Mouse (Mus musculus) urinary bladder, postnatal 0 days (tissue): ENCODE measurements around the gene Stx7. TPM values are rescaled to one million over a fixed set of nuclear protein-coding genes. Genes with fewer than 3 reads are reported as not detected.

Source experiments
- polyA plus RNA-seq: library from polyadenylated mRNA; unstranded; fragments of >200 nt; fragmentation: Nextera tagmentation; extraction: Ambion mirVana; gene quantifications from 2 replicates; pipeline ENCODE4 v1.2.1, GENCODE M21; 2015

Stx7 gene
- polyA plus RNA-seq = 74.7 and 89.6 TPM in 2 replicates

DNA sequence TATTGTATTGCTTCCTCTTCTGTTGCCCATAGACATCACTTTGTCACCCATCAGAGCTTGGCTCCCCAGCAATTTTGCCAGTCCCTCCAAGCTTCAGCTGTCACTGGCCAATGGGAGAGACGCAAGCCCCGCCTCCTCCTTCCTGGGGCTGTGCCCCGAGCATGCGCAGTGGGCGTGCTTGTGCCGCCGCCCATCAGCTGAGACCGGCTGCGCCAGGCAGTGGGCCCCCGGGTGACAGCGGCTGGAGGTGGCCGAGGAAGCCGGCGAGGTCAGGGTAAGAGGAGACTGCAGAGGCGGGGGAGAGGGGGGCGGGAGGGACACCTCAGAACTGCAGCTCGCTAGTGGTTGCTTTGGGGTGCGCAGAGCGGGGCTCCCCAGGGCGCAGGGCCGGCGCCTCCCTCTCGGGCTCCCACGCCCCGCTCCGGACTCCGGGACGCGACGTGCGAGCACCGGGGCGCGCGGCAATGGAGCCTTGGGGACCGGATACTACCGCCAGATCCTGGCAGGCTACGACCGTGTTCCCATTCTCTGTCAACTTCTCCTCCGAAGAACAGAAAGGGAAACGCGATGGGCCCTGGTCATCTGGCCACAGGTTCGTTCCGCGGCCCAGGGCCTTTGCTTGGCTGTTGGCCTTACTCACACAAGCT, at the start of gene Stx7:
Stx7 (plus strand) TSS at position 168 of the 647 bp plus-strand sequence.

DNA sequence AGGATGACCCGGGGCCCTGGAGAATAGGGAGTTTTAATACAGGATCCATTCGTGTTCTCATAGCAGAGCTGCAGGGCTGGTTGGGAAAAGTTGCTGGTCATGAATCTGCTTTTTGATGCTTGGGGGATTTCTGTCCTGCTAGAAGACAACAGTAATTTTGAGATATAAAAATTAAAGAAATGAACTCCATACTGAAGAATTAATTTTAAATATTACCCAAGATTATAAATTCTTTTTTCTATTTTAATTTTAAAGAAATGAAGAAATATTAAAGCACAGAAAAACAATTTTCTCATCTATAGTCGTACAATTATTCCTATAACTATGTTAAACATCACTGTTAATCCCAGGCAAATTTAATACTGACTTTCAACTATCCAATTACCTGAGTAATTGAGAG, 47.3 kb upstream of the Stx7 start, which contains the start of gene Taar8c:
Taar8c (minus strand) TSS at position 101 of the 400 bp plus-strand sequence.

DNA sequence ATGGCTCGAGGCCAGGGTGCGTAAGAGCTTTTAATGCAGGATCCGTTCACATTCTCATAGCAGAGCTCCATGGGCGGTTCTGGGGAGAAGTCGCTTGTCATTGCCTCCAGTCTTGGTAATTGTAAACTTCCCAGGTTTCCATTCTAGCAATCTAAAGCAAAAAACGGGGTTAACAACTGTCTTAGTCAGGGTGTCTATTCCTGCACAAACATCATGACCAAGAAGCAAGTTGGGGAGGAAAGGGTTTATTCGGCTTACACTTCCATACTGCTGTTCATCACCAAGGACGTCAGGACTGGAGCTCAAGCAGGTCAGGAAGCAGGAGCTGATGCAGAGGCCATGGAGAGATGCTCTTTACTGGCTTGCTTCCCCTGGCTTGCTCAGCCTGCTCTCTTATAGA, 39.7 kb upstream of the Stx7 start, which contains the start of gene Taar9:
Taar9 (minus strand) TSS at position 101 of the 400 bp plus-strand sequence.

DNA sequence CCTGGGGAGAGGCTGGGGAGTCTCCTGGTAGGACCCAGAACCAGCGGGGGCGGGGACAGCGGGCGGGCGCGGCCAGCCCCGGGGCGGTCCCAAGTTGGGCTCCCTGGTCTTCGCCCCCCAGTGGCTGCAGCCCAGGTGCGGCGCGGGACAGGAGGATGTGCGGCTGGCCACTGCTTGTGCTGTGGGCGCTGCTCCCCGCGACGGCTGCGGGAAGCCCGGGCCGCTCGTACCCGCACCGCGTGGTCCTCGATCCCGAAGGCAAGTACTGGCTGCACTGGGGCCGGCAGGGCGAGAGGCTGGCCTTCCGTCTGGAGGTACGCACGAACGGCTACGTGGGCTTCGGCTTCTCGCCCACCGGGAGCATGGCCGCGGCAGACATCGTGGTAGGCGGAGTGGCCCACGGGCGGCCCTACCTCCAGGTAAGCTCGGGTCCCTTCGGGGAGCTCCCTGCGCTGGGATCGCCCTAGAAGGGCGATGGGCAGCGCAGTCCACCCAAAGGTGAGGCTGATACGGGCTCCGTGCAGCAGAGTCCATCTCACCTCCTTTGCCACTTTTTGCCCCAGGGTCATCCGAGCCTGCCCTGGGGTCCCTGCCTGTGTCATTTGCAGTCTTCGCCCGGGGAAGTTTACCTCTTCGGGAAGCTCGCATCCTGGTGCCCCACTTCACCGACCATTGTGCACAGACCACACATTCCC, 74.5 kb downstream of the Stx7 start, which contains the start of gene Moxd1:
Moxd1 (plus strand) TSS at position 69 of the 695 bp plus-strand sequence.

Other genes with a start within 250 kb of the Stx7 start
- not detected in 2 replicates for gene Taar1, start 228.9 kb upstream of the Stx7 start, polyA plus RNA-seq
- not detected in 2 replicates for gene Taar2, start 210.7 kb upstream of the Stx7 start, polyA plus RNA-seq
- gene Taar3, start 199.7 kb upstream of the Stx7 start, polyA plus RNA-seq = not detected in 2 replicates
- gene Taar4, start 188.8 kb upstream of the Stx7 start, polyA plus RNA-seq = not detected in 2 replicates
- gene Taar5, start 178.6 kb upstream of the Stx7 start, polyA plus RNA-seq = not detected in 2 replicates
- not detected in 2 replicates for gene Taar6, start 163.7 kb upstream of the Stx7 start, polyA plus RNA-seq
- not detected in 2 replicates for gene Taar7a, start 155.8 kb upstream of the Stx7 start, polyA plus RNA-seq
- gene Taar7b, start 149.4 kb upstream of the Stx7 start, polyA plus RNA-seq = not detected in 2 replicates
- not detected in 2 replicates for gene Taar7d, start 122.1 kb upstream of the Stx7 start, polyA plus RNA-seq
- gene Taar7e, start 111.7 kb upstream of the Stx7 start, polyA plus RNA-seq = not detected in 2 replicates
- not detected in 2 replicates for gene Taar7f, start 99.8 kb upstream of the Stx7 start, polyA plus RNA-seq
- not detected in 2 replicates for gene Taar8a, start 72.8 kb upstream of the Stx7 start, polyA plus RNA-seq
- not detected in 2 replicates for gene Taar8b, start 57.0 kb upstream of the Stx7 start, polyA plus RNA-seq
- not detected in 2 replicates for gene Taar8c, start 47.4 kb upstream of the Stx7 start, polyA plus RNA-seq
- not detected in 2 replicates for gene Taar9, start 39.8 kb upstream of the Stx7 start, polyA plus RNA-seq
- 7.4 and 7.9 TPM in 2 replicates for gene Moxd1, start 74.2 kb downstream of the Stx7 start, polyA plus RNA-seq